Mouse (Mus musculus) hematopoietic stem cell, adult 5-6 weeks (primary cell): ENCODE measurements around the gene Osbpl2. TPM values are rescaled to one million over a fixed set of nuclear protein-coding genes. Genes with fewer than 3 reads are reported as not detected.

Experiments used
- ATAC-seq, 2 experiments: fragments of 125-278 bp in 1 of 2; replicated peaks in 1 of 2; 2 replicates each; pipeline ENCODE4 v1.8.0; 2016 to 2017; ENCODE audit warnings: inconsistent platforms in 2 of 2, mild to moderate bottlenecking in 2 of 2, moderate number of reproducible peaks in 2 of 2, low read depth in 1 of 2, moderate TSS enrichment in 1 of 2; ENCODE audit not compliant: low FRiP score in 2 of 2, poor library complexity in 2 of 2, severe bottlenecking in 2 of 2, insufficient read depth in 1 of 2, low TSS enrichment in 1 of 2
- total RNA-seq: library from RNA; stranded (forward); fragments of 172-1452, 232-1000 nt; gene quantifications from 2 replicates; pipeline ENCODE4 v1.2.3, GENCODE M21; 2017

The Osbpl2 gene
- total RNA-seq, 1 experiment from 2014 or later, result 36.2 TPM

GRCm38 (mm10) chr2:180174121-180174520 is 55.0 kb downstream of the Osbpl2 start:
- no peak for ATAC-seq

DNA sequence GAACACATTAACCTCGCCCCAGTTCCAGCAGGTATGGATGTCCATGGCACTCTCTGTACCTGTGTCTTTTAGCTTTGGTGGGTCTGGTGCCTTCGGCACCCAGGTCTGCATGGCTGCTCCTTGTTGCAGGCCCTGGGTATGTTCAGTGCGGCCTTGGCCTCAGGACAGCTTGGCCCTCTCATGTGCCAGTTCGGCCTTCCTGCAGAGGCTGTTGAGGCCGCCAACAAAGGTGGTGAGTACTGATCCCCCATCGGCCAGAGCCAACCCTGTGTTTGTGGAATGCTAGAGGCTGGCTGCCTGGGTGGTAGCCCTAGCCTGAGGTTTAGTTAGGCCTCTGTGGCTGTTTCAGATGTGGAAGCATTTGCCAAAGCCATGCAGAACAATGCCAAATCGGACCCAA is 56.6 kb downstream of the Osbpl2 start:
- ATAC-seq, result no peak

- ATAC-seq, result no peak
Observed at GRCm38 (mm10) chr2:180181542-180181941, 62.4 kb downstream of the Osbpl2 start.

DNA sequence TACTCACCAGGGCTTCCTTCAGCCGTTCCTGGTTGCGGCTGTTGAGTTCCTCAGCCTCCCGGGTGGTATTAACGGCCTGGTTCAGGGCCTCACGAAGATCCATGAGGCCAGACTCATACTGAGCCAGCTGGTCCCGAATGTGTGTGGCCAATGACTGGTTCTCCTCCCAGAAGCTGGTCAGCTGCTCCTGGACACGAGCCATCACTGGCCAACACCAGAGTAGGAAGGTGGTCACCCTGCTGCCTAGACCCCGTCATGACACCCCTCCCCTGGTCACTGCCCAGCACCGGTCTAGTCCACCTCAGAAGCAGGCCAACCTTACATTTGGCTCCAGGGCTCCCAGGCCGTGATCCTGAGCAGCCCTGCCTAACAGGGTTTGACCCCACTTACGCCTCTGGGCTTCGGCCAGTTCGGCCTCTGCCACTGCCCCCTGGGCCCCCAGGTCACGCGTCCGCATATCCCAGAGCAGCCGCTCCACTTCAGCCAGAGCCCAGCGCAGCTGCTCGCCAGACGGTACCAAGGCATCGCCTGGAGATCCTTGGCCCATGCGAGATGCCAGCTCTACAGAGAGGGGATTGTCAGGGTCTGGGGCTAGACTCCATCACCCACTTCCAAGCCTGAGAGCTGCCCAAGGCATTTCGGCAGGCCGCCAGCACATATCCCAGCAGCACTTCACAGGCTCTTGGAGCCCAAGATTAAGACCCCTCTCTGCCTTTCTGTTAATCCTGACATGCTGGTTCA is 65.1 kb downstream of the Osbpl2 start:
- no peak for ATAC-seq

DNA sequence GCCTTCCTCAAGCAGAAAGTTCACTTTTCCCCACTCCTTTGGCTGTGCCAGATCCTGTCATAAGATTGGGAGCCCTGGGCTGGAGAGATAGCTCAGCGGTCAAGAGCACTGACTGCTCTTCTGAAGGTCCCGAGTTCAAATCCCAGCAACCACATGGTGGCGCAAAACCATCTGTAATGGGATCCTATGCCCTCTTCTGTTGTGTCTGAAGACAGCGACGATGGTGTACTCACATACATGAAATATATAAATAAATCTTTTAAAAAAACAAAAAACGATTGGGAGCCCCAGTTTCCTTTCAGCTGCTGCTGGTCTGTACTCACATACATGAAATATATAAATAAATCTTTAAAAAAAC is 65.6 kb downstream of the Osbpl2 start:
- ATAC-seq, result no peak

GRCm38 (mm10) chr2:180185686-180186085 is 66.6 kb downstream of the Osbpl2 start:
- no peak for ATAC-seq

- ATAC-seq, result no peak
Observed at GRCm38 (mm10) chr2:180187362-180187761, 68.3 kb downstream of the Osbpl2 start.

DNA sequence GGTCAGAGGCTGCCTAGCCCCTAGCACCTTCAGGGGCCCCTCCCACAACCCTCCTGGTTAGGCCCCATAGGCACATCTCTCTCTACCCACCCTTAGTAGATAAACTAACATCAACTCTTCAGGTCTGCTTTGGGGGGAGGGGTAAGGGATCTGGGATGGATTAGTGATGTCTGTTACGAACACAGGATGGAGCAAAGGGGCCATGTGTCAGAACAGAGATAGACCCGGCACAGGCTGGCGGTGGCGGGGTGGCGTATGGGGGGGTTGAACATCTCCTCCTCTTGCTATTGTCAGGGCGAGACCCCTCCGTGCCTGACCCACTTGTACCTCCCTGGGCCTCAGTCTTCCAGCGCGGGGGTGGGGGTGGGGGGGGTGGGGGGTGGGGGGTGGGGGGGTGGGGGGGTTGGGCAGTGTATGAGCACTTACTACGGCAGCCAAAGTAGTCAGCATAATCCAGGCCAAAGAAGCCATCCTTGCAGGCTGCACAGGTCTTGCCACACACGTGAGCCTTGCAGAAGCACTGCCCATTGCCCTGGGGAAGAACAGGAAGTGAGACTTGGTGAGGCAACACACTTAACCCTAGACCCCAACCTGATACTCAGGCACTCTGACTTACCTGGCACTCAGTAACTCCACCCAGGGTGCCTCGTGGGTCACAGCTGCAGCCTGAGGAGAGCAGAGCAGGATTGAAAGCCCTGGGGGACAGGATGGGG is 77.7 kb downstream of the Osbpl2 start:
- peak; percentile 20 to 26; a peak in 1 of 4 replicates for ATAC-seq

GRCm38 (mm10) chr2:180197323-180198037 is 78.4 kb downstream of the Osbpl2 start:
- ATAC-seq, result no peak

DNA sequence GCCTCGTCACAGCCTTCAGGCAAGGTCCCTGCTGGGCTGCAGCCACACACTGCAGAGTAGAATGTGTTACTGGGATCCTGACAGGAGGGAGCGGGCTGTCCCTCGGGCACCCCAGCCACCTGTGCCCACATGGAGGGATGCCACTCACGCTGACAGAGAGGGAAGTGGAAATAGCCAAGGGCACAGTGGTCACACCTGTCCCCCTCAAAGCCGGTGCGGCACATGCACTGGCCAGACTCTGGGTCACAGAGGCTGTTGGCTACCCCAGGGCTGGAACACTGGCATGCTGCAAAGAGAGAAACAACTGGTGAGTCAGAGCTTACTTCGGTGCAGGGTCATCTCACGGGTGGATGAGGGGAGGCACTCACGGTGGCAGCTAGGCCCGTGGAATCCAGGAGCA is 79.7 kb downstream of the Osbpl2 start:
- ATAC-seq, result no peak

GRCm38 (mm10) chr2:180200681-180201080 is 81.6 kb downstream of the Osbpl2 start:
- ATAC-seq, result no peak

DNA sequence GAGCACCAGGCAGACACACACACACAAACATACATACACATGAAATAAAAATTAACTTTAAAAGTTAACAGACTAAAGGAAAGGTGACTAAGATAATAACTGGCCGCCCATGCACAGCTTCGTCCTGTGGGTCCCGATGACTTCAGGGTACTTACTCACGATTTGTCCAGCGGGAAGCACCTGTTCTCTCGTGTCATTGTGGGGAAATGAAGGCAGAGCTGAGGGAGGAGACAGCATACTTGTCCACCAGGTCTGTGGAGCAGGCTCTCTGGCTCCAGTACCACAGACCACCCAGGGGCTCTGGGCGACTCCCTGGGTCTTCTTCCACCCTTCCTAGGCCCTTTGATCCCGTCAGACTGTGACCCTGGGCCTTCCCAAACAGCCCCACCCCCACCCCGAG is 82.2 kb downstream of the Osbpl2 start:
- no peak for ATAC-seq

DNA sequence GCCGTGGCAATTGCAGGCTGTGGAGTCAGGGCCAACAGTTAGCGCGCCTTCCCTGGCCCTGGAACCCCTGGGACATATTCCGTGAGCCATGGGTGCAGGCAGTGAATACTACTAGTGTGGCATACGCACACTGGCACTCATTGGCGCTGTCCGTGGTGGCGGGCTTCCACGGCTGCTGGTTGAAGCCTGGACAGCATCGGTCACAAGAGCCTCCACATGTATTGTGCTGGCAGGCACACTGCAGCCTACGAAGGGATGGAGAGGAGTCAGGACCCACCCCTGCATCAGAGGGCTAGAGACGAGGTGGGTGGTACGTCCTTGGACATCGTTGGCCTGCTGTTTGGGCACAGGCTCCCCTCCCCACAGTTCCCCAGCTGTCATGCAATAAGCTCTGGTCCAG is 83.2 kb downstream of the Osbpl2 start:
- ATAC-seq, result 0 out of 4 replicates have a peak, but pooled peaks of 1 of the 2 experiments have one; percentile 6

GRCm38 (mm10) chr2:180202805-180203204 is 83.7 kb downstream of the Osbpl2 start:
- peak; percentile 42 to 65 for ATAC-seq

DNA sequence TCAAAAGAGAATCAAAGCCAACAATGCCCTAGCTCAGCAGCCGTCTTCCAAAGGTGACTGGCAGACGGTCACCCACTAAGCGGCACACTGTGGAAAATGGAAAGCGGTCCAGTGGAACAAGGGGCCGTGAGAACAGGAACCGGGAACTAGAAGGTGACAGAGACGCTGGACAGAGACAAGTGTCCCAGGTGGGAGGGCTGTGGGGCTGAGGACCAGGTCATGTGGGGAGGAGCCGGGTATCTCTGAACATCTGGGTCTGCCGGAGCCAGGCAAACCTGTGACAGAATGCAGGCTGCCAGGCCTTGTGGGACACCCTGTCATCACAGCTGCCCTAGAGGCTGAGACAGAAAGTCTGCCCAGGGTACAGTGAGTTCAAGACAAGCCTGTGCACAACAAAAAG is 85.4 kb downstream of the Osbpl2 start:
- no peak for ATAC-seq

DNA sequence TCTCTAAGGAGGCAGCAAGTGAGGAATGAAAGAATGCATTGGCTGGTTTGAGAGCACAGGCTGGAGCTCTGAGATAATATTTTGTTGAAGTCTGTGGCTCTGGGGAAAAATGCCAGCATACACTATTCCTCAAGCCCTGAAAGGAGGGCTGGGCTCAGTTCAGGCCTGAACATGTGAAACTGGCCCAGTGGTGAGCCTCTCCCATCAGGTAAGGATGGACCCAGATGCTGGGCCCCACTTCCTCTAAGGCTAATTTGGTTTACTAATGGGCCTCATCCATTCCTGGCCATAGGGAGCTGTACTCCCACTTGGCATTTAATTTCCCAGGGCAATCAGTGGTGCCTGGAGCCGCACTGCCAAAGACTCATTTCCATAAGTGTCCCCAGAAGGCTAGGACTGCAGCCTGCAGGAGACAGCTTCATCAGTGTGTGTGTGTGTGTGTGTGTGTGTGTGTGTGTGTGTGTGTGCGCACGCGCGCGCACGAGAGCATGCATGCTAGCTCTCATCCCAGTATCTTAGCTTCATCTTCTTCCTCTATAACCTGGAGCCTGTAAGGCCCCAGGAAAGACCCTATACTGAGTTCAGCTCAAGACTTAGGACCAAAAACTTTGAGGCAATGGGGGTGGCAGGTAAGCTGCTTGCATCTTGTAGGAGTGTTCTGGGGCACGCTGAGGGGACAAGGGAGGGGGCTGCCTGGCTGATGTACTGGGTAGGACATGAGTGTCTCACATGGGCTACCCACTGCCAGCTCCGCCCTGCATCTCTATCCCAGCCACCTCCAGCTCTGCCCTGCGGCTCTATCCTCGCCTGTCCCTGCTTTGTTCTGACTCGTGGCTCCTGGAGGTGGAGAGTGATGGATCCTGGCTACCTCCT is 86.2 kb downstream of the Osbpl2 start:
- ATAC-seq, result no peak

GRCm38 (mm10) chr2:180205956-180206280 is 86.8 kb downstream of the Osbpl2 start:
- no peak for ATAC-seq
